ENCODE assay signal across 9 mouse cellular contexts in genomic region chr9:63915976-63916375, GRCm38 (mm10).
A peak's percentile ranks its signal among the peaks of the same experiment; 100 is the strongest.
DNase-seq lines count a peak whose midpoint lies in the region; ATAC-seq and TF ChIP-seq lines count a peak whose summit lies in the region.
"Had no signal": no experiment of that assay in that cellular context is flagged by ENCODE, and none has a peak within 500 bp of the region (broad histone marks: within the 10 kb centered on the region; RNA-seq: fewer than 3 reads in every experiment).

No protein-coding gene starts in this region.

- H3K27me3 ChIP-seq in kidney, postnatal 0 days (ENCODE audit: insufficient read depth, low read length), result no peaks in the 10 kb centered on the region
- H3K27me3 ChIP-seq in liver, postnatal 0 days (ENCODE audit: insufficient read depth, low read length), result no peaks in the 10 kb centered on the region
- no peaks in the 10 kb centered on the region for H3K27me3 ChIP-seq in small intestine, adult 2 months (ENCODE audit: control insufficient read depth, insufficient read depth, low read length)

- no peak overlapping the region for H3K9ac ChIP-seq in kidney, postnatal 0 days (ENCODE audit: low read depth, low read length)
- H3K9ac ChIP-seq in liver, postnatal 0 days (replicated peaks), result no peak overlapping the region
- H3K9ac ChIP-seq: midbrain, embryonic 12.5 days had no signal

- TF ChIP-seq CTCF in kidney, postnatal 0 days (IDR thresholded peaks at IDR 0.05; ENCODE audit: low read depth), result peak; percentile 77
- TF ChIP-seq CTCF in liver, postnatal 0 days (IDR thresholded peaks at IDR 0.05; ENCODE audit: low read depth), result peak; percentile 87
- TF ChIP-seq CTCF in small intestine, adult 2 months (IDR thresholded peaks at IDR 0.05; ENCODE audit: extremely low read depth, insufficient read length, insufficient replicate concordance, low read depth, low read length), result peak; percentile 71; the same call in 1 of the 2 replicates

- no peaks in the 10 kb centered on the region; the same call in none of the 2 replicates for H3K4me1 ChIP-seq in kidney, postnatal 0 days (replicated peaks; ENCODE audit: insufficient read depth, low read length)
- H3K4me1 ChIP-seq in liver, postnatal 0 days (ENCODE audit: insufficient read depth), result 0 out of 2 replicates have a peak, but pooled peaks cover 2% of the 10 kb centered on the region
- no peaks in the 10 kb centered on the region for H3K4me1 ChIP-seq in small intestine, adult 2 months (ENCODE audit: control insufficient read depth, insufficient read depth, insufficient read length, low read length)

- H3K4me3 ChIP-seq in kidney, postnatal 0 days (replicated peaks; ENCODE audit: low read depth, low read length), result no peak overlapping the region
- H3K4me3 ChIP-seq in liver, postnatal 0 days (ENCODE audit: low read depth, low read length), result no peak overlapping the region
- H3K4me3 ChIP-seq in small intestine, adult 2 months (ENCODE audit: low read depth, low read length), result no peak overlapping the region
- H3K4me3 ChIP-seq: midbrain, embryonic 12.5 days had no signal

- no peak overlapping the region for H3K4me2 ChIP-seq in kidney, postnatal 0 days (ENCODE audit: low read length)
- no peak overlapping the region for H3K4me2 ChIP-seq in liver, postnatal 0 days (ENCODE audit: low read depth, low read length)
- H3K4me2 ChIP-seq: midbrain, embryonic 12.5 days had no signal

- peak; percentile 60 for DNase-seq in layer of hippocampus, adult 11-12 months (ENCODE audit: low spot score)
- no peak for DNase-seq in layer of hippocampus, adult 9-10 months (ENCODE audit: low spot score)
- DNase-seq in R1 (ENCODE audit: low read depth, low spot score), result peak; percentile 74
- peak; percentile 59 for DNase-seq in embryo, embryonic 9.5 days (ENCODE audit: extremely low spot score)
- DNase-seq in kidney, postnatal 0 days (ENCODE audit: low spot score), result peak; percentile 54
- peak; percentile 77 for DNase-seq in liver, postnatal 0 days
- DNase-seq in yolk sac, embryonic 10.5 days (ENCODE audit: low spot score), result no peak

- H3K36me3 ChIP-seq in kidney, postnatal 0 days (ENCODE audit: insufficient read depth, low read length), result no peaks in the 10 kb centered on the region
- no peaks in the 10 kb centered on the region for H3K36me3 ChIP-seq in liver, postnatal 0 days (replicated peaks; ENCODE audit: insufficient read depth, low read length)
- H3K36me3 ChIP-seq in small intestine, adult 2 months (ENCODE audit: control insufficient read depth, insufficient read depth, low read length), result no peaks in the 10 kb centered on the region
- H3K36me3 ChIP-seq: midbrain, embryonic 12.5 days had no signal

- no peak for ATAC-seq in kidney, postnatal 0 days (replicated peaks; ENCODE audit: low FRiP score, low read depth)
- ATAC-seq in liver, postnatal 0 days, result no peak; the same call in 1 of the 2 replicates

- no peaks in the 10 kb centered on the region for H3K9me3 ChIP-seq in kidney, postnatal 0 days (replicated peaks; ENCODE audit: low read length)
- no peaks in the 10 kb centered on the region for H3K9me3 ChIP-seq in liver, postnatal 0 days (ENCODE audit: low read length)
- H3K9me3 ChIP-seq: midbrain, embryonic 12.5 days had no signal

- no peak for TF ChIP-seq EP300 in liver, postnatal 0 days (IDR thresholded peaks at IDR 0.05; ENCODE audit: low read depth)

- WGBS in kidney, postnatal 0 days, result 66% methylated on average over 5 of the region's 5 CpGs
- 42% methylated on average over 5 of the region's 5 CpGs for WGBS in liver, postnatal 0 days (ENCODE audit: insufficient replicate concordance)
- WGBS in small intestine, adult 2 months, result 39% methylated on average over 5 of the region's 5 CpGs

- no peak for TF ChIP-seq POLR2A in small intestine, adult 2 months (IDR thresholded peaks at IDR 0.05; ENCODE audit: low read depth, low read length)

- no peak overlapping the region for H3K27ac ChIP-seq in kidney, postnatal 0 days
- H3K27ac ChIP-seq in liver, postnatal 0 days (ENCODE audit: low read depth), result no peak overlapping the region
- H3K27ac ChIP-seq in small intestine, adult 2 months (ENCODE audit: insufficient read depth, low read depth, low read length), result no peak overlapping the region
- H3K27ac ChIP-seq: midbrain, embryonic 12.5 days had no signal

Comparison
In these comparisons a context has a peak if more than half of its experiments do, and no peak if none do; other contexts are left out.
1. DNase-seq: peak in layer of hippocampus, adult 11-12 months (single experiment), R1 (single experiment), embryo, embryonic 9.5 days (single experiment), kidney, postnatal 0 days (single experiment) and liver, postnatal 0 days (single experiment); none in layer of hippocampus, adult 9-10 months (single experiment) and yolk sac, embryonic 10.5 days (single experiment).
2. Peak in every context shown above with its lines, with median percentiles within 50 percentile points of each other: CTCF ChIP-seq.